Mouse (Mus musculus) C2C12 (cell line): ENCODE results near the gene Ing1. TPM values are rescaled to one million over a fixed set of nuclear protein-coding genes. Genes with fewer than 3 reads are reported as not detected.

Experiments
- H3K27me3 ChIP-seq: one replicate; pipeline ENCODE4 v1.6.1; 2011; ENCODE audit not compliant: control insufficient read depth, insufficient read depth, insufficient read length
- H3K36me3 ChIP-seq: one replicate; pipeline ENCODE4 v1.6.1; 2011; ENCODE audit not compliant: control insufficient read depth, insufficient read depth
- H3K4me3 ChIP-seq: one replicate; pipeline ENCODE4 v1.5.1; 2011; ENCODE audit warnings: mild to moderate bottlenecking, control low read depth; ENCODE audit not compliant: poor library complexity, insufficient read depth, severe bottlenecking
- H3K79me2 ChIP-seq: one replicate; pipeline ENCODE4 v1.6.1; 2011; ENCODE audit not compliant: control insufficient read depth, insufficient read depth
- H3K79me3 ChIP-seq: one replicate; pipeline ENCODE4 v1.6.1; 2011; ENCODE audit warnings: low read depth, control low read depth
- H3ac ChIP-seq: one replicate; pipeline ENCODE3; 2011; ENCODE audit warnings: low read depth; ENCODE audit not compliant: control insufficient read depth, insufficient read length
- CEBPB ChIP-seq: IDR thresholded peaks from one replicate; pipeline ENCODE4 v1.6.1; 2011; ENCODE audit warnings: low read depth, mild to moderate bottlenecking, control low read depth, moderate library complexity
- CTCF ChIP-seq: IDR thresholded peaks from one replicate; pipeline ENCODE4 v1.5.1; 2011; ENCODE audit not compliant: control insufficient read depth, insufficient read depth, insufficient read length
- FOSL1 ChIP-seq: IDR thresholded peaks from one replicate; pipeline ENCODE4 v1.8.0; 2011; ENCODE audit warnings: mild to moderate bottlenecking, low read length; ENCODE audit not compliant: poor library complexity, insufficient read depth, severe bottlenecking
- MAX ChIP-seq: IDR thresholded peaks from one replicate; pipeline ENCODE4 v1.6.1; 2011; ENCODE audit warnings: mild to moderate bottlenecking, control low read depth
- MYOD1 ChIP-seq: IDR thresholded peaks from one replicate; pipeline ENCODE4 v1.6.1; 2011; ENCODE audit warnings: low read depth; ENCODE audit not compliant: control insufficient read depth, insufficient read length
- MYOG ChIP-seq: IDR thresholded peaks from one replicate; pipeline ENCODE4 v1.6.1; 2011; ENCODE audit not compliant: control insufficient read depth, insufficient read length; ENCODE audit errors: extremely low read depth
- USF1 ChIP-seq: IDR thresholded peaks from one replicate; pipeline ENCODE4 v1.6.1; 2011; ENCODE audit warnings: low read depth, mild to moderate bottlenecking, control low read depth, moderate library complexity
- polyA plus RNA-seq: library from polyadenylated mRNA; unstranded; fragments of >200 nt; fragmentation: generic; extraction: Trizol; gene quantifications from one replicate; pipeline ENCODE4 v1.2.1, GENCODE M21; 2012; ENCODE audit warnings: missing spikeins

Ing1 gene
- polyA plus RNA-seq, 1 experiment, result 22.3 TPM

GRCm38 (mm10) chr8:11585513-11586373 lies 30.4 kb downstream of the Ing1 start:
- no peak for TF ChIP-seq CEBPB

DNA sequence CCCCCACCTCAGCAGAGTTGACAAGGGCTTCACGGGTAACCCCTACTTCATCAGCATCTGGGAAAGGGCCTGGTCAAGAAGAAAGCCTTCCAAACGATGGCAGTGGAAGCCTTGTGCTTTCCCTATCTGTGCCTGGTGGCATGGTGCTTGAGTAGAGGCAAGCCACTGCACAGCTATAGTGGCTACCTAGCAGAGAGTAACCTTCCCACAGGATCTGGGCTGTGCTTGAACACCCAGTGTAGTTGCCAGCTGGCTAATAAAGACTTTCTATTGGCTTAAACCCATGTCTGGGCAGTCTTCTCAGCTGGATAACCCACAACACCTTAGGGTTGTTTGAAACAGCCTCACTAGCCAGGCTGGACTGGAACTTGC lies 31.0 kb downstream of the Ing1 start:
- H3ac ChIP-seq, result no peak overlapping the region
- no peaks in the 10 kb centered on the region for H3K36me3 ChIP-seq
- H3K4me3 ChIP-seq, result no peak overlapping the region
- no peaks in the 10 kb centered on the region for H3K79me2 ChIP-seq
- no peaks in the 10 kb centered on the region for H3K79me3 ChIP-seq
- TF ChIP-seq CEBPB (no peak), MAX (no peak), MYOG (no peak), CTCF (no peak), FOSL1 (no peak), MYOD1 (no peak), USF1 (no peak)
- peaks cover 3% of the 10 kb centered on the region for H3K27me3 ChIP-seq

More at GRCm38 (mm10) chr8:11585513-11586373, 30.4 kb downstream of the Ing1 start:
- Histone ChIP-seq H3ac (no peak overlapping the region), H3K36me3 (no peaks in the 10 kb centered on the region), H3K79me2 (no peaks in the 10 kb centered on the region), H3K79me3 (no peaks in the 10 kb centered on the region), H3K4me3 (no peak overlapping the region), H3K27me3 (peaks cover 3% of the 10 kb centered on the region)

- TF ChIP-seq MYOD1, result no peak
- no peak for TF ChIP-seq CTCF
- no peak for TF ChIP-seq FOSL1
- no peak for TF ChIP-seq CEBPB
- no peak for TF ChIP-seq MYOG
- TF ChIP-seq USF1, result no peak
- TF ChIP-seq MAX, result no peak
- Histone ChIP-seq H3K79me2 (no peaks in the 10 kb centered on the region), H3K79me3 (no peaks in the 10 kb centered on the region), H3K27me3 (no peaks in the 10 kb centered on the region), H3K36me3 (no peaks in the 10 kb centered on the region), H3K4me3 (no peak overlapping the region), H3ac (no peak overlapping the region)
These were observed 36.5 kb downstream of the Ing1 start for GRCm38 (mm10) chr8:11591837-11592236.

GRCm38 (mm10) chr8:11592296-11592695 lies 36.9 kb downstream of the Ing1 start:
- TF ChIP-seq USF1 (no peak), MYOG (no peak), CEBPB (no peak), CTCF (no peak), MAX (no peak), MYOD1 (no peak), FOSL1 (no peak)
- H3ac ChIP-seq, result no peak overlapping the region
- no peak overlapping the region for H3K4me3 ChIP-seq
- no peaks in the 10 kb centered on the region for H3K27me3 ChIP-seq
- no peaks in the 10 kb centered on the region for H3K36me3 ChIP-seq
- H3K79me2 ChIP-seq, result no peaks in the 10 kb centered on the region
- H3K79me3 ChIP-seq, result no peaks in the 10 kb centered on the region

- Histone ChIP-seq H3K4me3 (no peak overlapping the region), H3K36me3 (no peaks in the 10 kb centered on the region), H3K79me3 (no peaks in the 10 kb centered on the region), H3ac (no peak overlapping the region), H3K27me3 (no peaks in the 10 kb centered on the region), H3K79me2 (no peaks in the 10 kb centered on the region)
- TF ChIP-seq CTCF (no peak), MAX (no peak), MYOD1 (no peak), MYOG (no peak), FOSL1 (no peak), CEBPB (no peak), USF1 (no peak)
These were observed 38.0 kb downstream of the Ing1 start for GRCm38 (mm10) chr8:11593222-11593884.

GRCm38 (mm10) chr8:11600301-11600951 lies 45.1 kb downstream of the Ing1 start:
- Histone ChIP-seq H3K79me3 (no peaks in the 10 kb centered on the region), H3K36me3 (no peaks in the 10 kb centered on the region), H3K27me3 (no peaks in the 10 kb centered on the region), H3ac (no peak overlapping the region), H3K4me3 (no peak overlapping the region), H3K79me2 (no peaks in the 10 kb centered on the region)
- TF ChIP-seq CTCF (no peak), FOSL1 (no peak), MAX (no peak), USF1 (no peak), MYOD1 (no peak), MYOG (no peak), CEBPB (no peak)
